Mouse (Mus musculus) C2C12 (cell line): ENCODE results near the gene Mthfsd.

ENCODE experiments used
- CTCF ChIP-seq: IDR thresholded peaks from one replicate; pipeline ENCODE4 v1.5.1; 2011; ENCODE audit not compliant: control insufficient read depth, insufficient read depth, insufficient read length
- USF1 ChIP-seq: IDR thresholded peaks from one replicate; pipeline ENCODE4 v1.6.1; 2011; ENCODE audit warnings: low read depth, mild to moderate bottlenecking, control low read depth, moderate library complexity

- no peak for TF ChIP-seq USF1
- TF ChIP-seq CTCF = no peak
These were observed 25.7 kb downstream of the Mthfsd start for GRCm38 (mm10) chr8:121082218-121083092.
